Mouse (Mus musculus): ENCODE measurements around the gene Aff3. TPM values are rescaled to one million over a fixed set of nuclear protein-coding genes. Genes with fewer than 3 reads are reported as not detected.
A peak's percentile ranks its signal among the peaks of the same experiment; 100 is the strongest.

The Aff3 gene
- polyA plus RNA-seq, 1 experiment from 2014 or later: 12.7 TPM

DNA sequence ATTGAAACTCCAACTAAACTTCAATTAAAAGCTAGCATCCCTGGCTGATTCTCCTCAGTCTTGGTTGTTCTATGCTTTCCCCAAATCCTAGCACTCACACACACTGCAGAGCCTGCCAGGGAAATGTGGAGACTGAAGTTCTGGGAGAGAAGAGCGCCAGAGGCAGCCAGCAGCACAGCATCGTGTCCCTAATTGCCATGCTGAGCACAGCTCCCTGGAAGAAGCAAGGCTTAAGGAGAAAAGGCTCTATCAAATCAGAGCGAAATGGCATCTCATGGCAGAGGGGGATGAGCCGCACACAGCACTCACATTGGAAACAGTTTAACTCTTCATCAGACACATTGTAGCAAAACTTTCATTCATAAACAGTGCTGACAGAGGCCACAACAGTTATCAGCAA is 254.3 kb downstream of the Aff3 start:
- Histone ChIP-seq H3K9me3 (no peaks in the 10 kb centered on the region), H3K27ac (peak overlapping the region; percentile 81), H3K9ac (replicated peaks) (no peak overlapping the region), H3K4me1 (replicated peaks) (peaks cover 29% of the 10 kb centered on the region), H3K4me2 (replicated peaks) (no peak overlapping the region), H3K36me3 (no peaks in the 10 kb centered on the region), H3K4me3 (replicated peaks) (no peak overlapping the region), H3K27me3 (no peaks in the 10 kb centered on the region)
- ATAC-seq: peak; percentile 84
- 6% methylated on average over 4 of the region's 4 CpGs for WGBS

DNA sequence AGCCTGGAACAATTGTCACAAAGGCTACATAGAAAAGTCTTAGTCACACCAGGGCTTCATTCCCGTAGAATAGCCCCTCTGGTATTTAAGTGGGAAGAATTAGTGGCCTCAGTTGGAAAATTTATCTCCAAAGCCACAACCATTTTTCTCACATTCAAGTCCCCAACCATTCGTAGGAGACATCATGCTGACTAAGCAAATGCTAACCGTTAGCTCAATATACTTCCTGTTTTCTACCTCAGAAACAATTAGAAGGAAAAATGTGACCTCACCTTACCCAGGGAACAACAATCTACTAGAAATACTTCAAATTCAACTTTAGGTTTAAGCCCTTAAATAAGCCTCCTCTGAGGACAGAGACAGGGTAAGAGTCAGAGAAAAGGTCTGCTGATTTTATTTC is 256.5 kb downstream of the Aff3 start:
- no peak for ATAC-seq
- H3K27me3 ChIP-seq: no peaks in the 10 kb centered on the region
- H3K4me2 ChIP-seq (replicated peaks): no peak overlapping the region
- no peak overlapping the region for H3K27ac ChIP-seq
- no peaks in the 10 kb centered on the region for H3K36me3 ChIP-seq
- no peak overlapping the region for H3K9ac ChIP-seq (replicated peaks)
- H3K4me1 ChIP-seq (replicated peaks): peaks cover 29% of the 10 kb centered on the region
- WGBS: 84% methylated on average over 3 of the region's 3 CpGs
- no peaks in the 10 kb centered on the region for H3K9me3 ChIP-seq
- no peak overlapping the region for H3K4me3 ChIP-seq (replicated peaks)

DNA sequence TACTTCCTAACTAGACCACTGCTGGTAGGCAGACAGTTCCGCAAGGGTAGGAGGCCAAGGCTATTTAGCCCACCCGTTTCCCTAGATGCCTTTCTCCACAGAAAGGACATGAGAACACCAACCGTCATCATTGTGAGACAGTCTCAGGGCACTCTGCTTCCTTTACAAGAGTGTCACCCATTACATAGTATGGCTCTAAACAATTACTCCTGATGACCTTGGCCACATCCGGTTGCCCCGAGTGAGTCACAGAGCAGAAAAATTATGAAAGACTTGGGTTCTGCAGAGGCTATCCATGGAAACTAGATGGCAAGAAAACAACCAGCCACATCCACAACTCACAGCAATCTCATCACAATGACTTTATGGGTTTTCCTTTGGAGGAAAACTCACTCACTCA is 261.0 kb downstream of the Aff3 start:
- H3K9ac ChIP-seq (replicated peaks): no peak overlapping the region
- peaks cover 8% of the 10 kb centered on the region for H3K4me1 ChIP-seq (replicated peaks)
- H3K4me3 ChIP-seq (replicated peaks): no peak overlapping the region
- H3K27ac ChIP-seq: no peak overlapping the region
- no peaks in the 10 kb centered on the region for H3K36me3 ChIP-seq
- no peaks in the 10 kb centered on the region for H3K9me3 ChIP-seq
- no peak overlapping the region for H3K4me2 ChIP-seq (replicated peaks)
- H3K27me3 ChIP-seq: no peaks in the 10 kb centered on the region
- WGBS: 93% methylated on average over 5 of the region's 5 CpGs
- ATAC-seq: no peak

DNA sequence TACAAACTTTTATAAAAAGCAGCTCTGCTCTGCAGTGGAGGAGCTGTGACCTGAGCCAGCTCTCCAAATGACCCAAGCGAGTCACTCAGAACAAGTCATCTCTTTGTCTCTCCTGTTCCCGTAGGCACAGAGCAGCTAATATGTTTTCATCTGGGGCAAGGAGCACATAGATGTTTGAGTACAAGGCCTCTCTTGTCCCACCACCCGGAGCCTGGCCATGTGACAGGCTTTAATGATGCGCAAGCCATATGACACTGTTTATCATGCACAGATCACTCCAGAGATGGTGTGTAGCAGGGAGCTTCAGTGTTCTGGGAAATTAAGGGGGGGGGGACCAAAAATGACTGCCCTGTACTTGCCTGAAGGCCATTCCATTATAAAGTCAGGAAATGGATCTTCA is 262.9 kb downstream of the Aff3 start:
- Histone ChIP-seq H3K4me2 (replicated peaks) (no peak overlapping the region), H3K4me3 (replicated peaks) (no peak overlapping the region), H3K27ac (peak overlapping the region; percentile 35; the same call in 1 of the 2 replicates), H3K9me3 (no peaks in the 10 kb centered on the region), H3K9ac (replicated peaks) (no peak overlapping the region), H3K36me3 (no peaks in the 10 kb centered on the region), H3K4me1 (replicated peaks) (peaks cover 23% of the 10 kb centered on the region), H3K27me3 (no peaks in the 10 kb centered on the region)
- ATAC-seq: no peak
- 50% methylated on average over 4 of the region's 4 CpGs for WGBS

DNA sequence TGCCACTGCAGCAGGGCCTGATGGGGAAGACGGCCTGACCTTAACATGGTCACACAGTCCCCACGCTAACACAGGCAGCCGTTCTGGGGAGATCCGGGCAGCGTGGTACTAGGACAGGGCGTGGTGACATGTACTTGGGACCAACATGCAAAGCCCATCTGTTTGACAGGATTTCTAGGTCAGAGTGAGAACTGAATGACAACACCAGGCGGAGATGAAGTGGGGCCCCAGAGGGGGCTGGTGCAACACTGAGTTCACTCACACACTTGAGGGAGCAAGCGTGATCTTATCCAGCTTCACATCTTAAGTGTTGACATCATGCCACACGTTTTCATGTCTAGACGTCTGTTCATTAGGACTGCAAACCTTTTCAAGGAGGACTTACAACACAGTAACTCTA is 265.5 kb downstream of the Aff3 start:
- no peak overlapping the region for H3K4me2 ChIP-seq (replicated peaks)
- WGBS: 94% methylated on average over 10 of the region's 10 CpGs
- H3K4me3 ChIP-seq (replicated peaks): no peak overlapping the region
- H3K27ac ChIP-seq: no peak overlapping the region
- H3K9me3 ChIP-seq: no peaks in the 10 kb centered on the region
- ATAC-seq: no peak
- H3K27me3 ChIP-seq: no peaks in the 10 kb centered on the region
- H3K9ac ChIP-seq (replicated peaks): no peak overlapping the region
- H3K4me1 ChIP-seq (replicated peaks): peaks cover 38% of the 10 kb centered on the region
- H3K36me3 ChIP-seq: no peaks in the 10 kb centered on the region

DNA sequence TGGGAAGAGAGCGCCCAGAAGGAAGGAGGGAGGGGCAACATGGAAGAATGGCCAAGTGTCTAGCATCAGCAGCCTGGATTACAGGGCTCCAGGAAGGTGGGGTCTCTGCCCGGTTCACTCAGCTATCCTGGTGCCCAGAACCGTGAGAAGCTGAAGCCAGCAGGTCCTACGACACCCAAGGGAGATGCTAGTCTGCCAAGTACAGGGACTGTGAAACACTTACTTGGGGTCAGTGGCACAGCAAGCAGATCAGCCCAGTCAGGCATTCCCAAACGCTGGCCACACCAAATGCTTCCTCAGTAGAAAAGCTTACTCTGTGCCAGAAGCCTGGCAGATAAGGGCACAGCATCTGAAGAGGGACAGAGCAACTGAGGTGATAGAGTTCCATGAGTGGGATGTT is 266.2 kb downstream of the Aff3 start:
- no peaks in the 10 kb centered on the region for H3K9me3 ChIP-seq
- 75% methylated on average over 5 of the region's 5 CpGs for WGBS

DNA sequence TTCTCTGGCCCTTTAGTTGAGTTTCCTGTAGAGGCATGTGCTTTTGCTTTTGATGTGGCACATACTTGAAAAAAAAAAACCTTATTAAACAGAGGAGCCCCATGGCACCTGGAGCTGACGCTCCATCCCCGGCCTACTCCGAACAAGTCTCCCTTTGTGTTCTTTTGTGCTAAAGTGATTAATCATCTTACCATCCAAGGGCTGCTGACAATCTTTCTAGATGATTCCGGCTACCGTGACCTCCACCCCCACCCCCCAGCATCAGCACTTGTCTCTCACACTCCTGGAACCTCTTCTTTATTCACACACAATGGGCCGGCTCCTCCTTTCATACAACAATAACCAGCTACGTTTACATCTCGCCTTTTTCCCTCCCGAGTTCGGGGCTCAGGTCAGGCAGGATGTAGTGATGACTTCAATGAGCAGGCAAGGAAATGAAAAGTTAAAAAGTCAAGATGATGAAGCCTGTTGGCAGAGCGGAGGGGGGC is 269.5 kb downstream of the Aff3 start:
- H3K9ac ChIP-seq (replicated peaks): no peak overlapping the region
- no peak overlapping the region for H3K4me2 ChIP-seq (replicated peaks)
- ATAC-seq: no peak
- H3K27ac ChIP-seq: 0 out of 2 replicates have a peak overlapping the region, but pooled peaks have one; percentile 55
- H3K4me3 ChIP-seq (replicated peaks): no peak overlapping the region
- H3K27me3 ChIP-seq: no peaks in the 10 kb centered on the region
- no peaks in the 10 kb centered on the region for H3K36me3 ChIP-seq
- H3K9me3 ChIP-seq: no peaks in the 10 kb centered on the region
- peaks cover 54% of the 10 kb centered on the region for H3K4me1 ChIP-seq (replicated peaks)
- WGBS: 13% methylated on average over 11 of the region's 11 CpGs

More for the DNA sequence above, 266.2 kb downstream of the Aff3 start:
- peaks cover 45% of the 10 kb centered on the region for H3K4me1 ChIP-seq (replicated peaks)
- no peaks in the 10 kb centered on the region for H3K27me3 ChIP-seq
- no peak overlapping the region for H3K9ac ChIP-seq (replicated peaks)
- H3K27ac ChIP-seq: no peak overlapping the region
- no peak overlapping the region for H3K4me2 ChIP-seq (replicated peaks)
- ATAC-seq: no peak
- no peak overlapping the region for H3K4me3 ChIP-seq (replicated peaks)
- H3K36me3 ChIP-seq: no peaks in the 10 kb centered on the region

DNA sequence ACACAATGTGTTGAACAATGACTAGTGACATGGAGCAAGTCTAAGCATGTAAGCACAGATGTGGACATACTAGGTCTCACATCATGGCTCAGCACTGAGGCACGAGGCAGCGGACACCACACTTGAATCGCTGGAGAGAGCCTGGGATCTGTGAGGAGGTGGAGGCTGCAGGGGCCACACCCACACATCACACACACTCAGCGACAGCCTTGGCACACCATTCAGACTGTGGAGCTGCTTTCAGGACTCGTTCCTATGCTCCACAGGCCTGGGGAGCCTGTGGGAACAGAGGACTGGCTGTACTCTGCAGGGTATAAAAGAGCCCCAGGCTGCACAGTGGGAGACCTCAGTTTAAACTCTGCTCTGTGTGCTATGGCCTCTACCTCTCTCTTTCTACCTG is 270.3 kb downstream of the Aff3 start:
- no peak overlapping the region for H3K4me3 ChIP-seq (replicated peaks)
- peak; percentile 38; the same call in 1 of the 2 replicates for ATAC-seq
- H3K27ac ChIP-seq: peak overlapping the region; percentile 55
- no peaks in the 10 kb centered on the region for H3K9me3 ChIP-seq
- no peak overlapping the region for H3K9ac ChIP-seq (replicated peaks)
- H3K36me3 ChIP-seq: no peaks in the 10 kb centered on the region
- H3K4me1 ChIP-seq (replicated peaks): peaks cover 59% of the 10 kb centered on the region
- WGBS: 23% methylated on average over 5 of the region's 5 CpGs
- no peak overlapping the region for H3K4me2 ChIP-seq (replicated peaks)
- no peaks in the 10 kb centered on the region for H3K27me3 ChIP-seq

DNA sequence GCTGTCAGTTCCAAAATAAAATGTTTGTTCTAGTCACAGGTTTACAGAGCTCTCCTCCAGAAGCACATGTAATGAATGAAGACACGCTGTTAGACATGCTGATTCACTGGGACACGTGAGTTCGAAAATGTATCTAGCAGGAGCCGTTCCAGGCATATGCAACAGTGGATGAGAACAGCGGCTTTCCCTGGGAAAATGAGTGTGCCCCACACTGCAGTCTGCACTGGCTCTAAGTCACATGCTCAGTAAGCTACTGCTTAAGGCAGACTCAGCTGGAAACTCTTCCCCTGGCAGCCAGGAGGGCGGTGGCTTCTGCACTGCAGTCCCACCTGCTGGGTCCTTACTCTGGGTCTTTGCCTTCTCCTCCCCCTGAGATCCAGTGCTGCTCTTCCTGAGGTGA is 271.2 kb downstream of the Aff3 start:
- no peaks in the 10 kb centered on the region for H3K36me3 ChIP-seq
- no peak overlapping the region for H3K9ac ChIP-seq (replicated peaks)
- H3K4me2 ChIP-seq (replicated peaks): no peak overlapping the region
- 18% methylated on average over 6 of the region's 6 CpGs for WGBS
- no peaks in the 10 kb centered on the region for H3K27me3 ChIP-seq
- no peak overlapping the region for H3K4me3 ChIP-seq (replicated peaks)
- peaks cover 66% of the 10 kb centered on the region for H3K4me1 ChIP-seq (replicated peaks)
- peak; percentile 34; the same call in 1 of the 2 replicates for ATAC-seq
- peak overlapping the region; percentile 51; the same call in 1 of the 2 replicates for H3K27ac ChIP-seq
- no peaks in the 10 kb centered on the region for H3K9me3 ChIP-seq

DNA sequence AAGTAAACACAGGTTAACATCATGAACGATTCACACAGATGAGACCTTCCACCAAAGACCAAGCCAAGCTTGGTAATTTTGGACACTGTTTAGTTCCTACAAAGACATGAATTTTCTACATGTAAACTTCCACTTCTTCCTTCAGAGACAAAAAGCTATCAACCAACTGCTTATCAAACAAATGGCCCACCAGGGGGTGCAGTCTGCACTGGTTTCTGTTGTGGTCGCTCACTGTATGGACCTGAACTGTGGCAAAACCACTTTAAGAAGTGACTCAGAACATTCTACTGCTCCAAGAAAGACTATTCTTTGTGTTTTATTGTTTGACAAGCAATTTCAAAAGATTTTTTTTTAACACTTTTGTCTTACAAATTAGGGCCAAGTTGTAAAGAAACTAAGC is 271.8 kb downstream of the Aff3 start:
- Histone ChIP-seq H3K4me3 (replicated peaks) (no peak overlapping the region), H3K4me1 (replicated peaks) (peaks cover 65% of the 10 kb centered on the region), H3K27me3 (no peaks in the 10 kb centered on the region), H3K9ac (replicated peaks) (no peak overlapping the region), H3K4me2 (replicated peaks) (no peak overlapping the region), H3K9me3 (no peaks in the 10 kb centered on the region), H3K27ac (no peak overlapping the region), H3K36me3 (no peaks in the 10 kb centered on the region)
- ATAC-seq: no peak
- 55% methylated on average over 2 of the region's 2 CpGs for WGBS

DNA sequence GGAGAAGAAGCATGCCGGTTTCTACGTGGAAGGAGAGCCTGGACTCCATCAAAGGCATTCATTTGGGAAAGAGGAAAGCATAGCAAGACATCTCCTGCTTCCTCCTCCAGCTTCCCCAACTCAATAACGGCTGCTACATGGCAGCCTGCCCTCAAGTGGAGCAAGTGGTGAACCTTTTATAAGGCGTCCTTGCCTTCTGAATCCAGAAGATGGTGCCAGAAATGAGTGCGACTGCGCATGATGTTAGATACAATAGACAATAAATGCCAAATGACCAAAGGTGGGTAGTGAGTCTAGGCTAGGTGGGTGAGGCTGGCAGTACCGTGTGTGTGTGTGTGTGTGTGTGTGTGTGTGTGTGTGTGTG is 273.9 kb downstream of the Aff3 start:
- peak overlapping the region; percentile 73 for H3K27ac ChIP-seq
- WGBS: 73% methylated on average over 7 of the region's 7 CpGs

DNA sequence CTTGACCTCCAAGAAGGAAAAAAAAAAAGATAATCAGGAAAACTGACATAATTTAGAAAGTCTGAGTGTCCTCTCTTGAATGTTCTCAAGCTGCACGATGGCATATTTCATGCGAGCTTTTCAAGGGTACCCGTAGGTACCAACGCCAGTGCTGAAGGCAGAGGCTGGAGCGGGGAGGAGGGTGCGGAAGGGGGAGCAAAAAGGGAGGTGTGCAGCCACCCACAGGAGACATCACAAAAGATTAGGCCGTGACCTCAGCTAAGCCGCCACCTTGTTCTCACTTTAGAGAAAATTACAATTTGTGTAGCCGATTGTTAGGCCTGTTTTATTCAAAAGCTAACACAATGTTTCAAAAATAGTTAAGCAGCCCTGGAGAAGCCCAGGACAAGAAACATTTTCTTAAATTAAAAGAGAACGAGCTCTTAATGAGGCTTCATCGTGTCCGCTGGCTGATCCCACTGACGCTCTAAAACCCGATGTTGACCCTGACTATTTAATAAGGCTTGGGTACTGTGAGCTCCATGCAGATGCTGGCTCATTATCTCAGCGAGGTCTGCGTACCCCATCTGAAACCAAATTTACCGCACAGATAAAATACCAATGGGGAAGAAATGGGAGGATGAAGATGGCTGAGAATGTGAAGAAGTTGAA is 274.4 kb downstream of the Aff3 start:
- H3K4me1 ChIP-seq (replicated peaks): peaks cover 59% of the 10 kb centered on the region
- H3K4me2 ChIP-seq (replicated peaks): no peak overlapping the region
- 0 out of 2 replicates have a peak overlapping the region, but pooled peaks have one; percentile 16 for H3K9ac ChIP-seq (replicated peaks)
- ATAC-seq: no peak
- H3K4me3 ChIP-seq (replicated peaks): no peak overlapping the region
- H3K27ac ChIP-seq: peak overlapping the region; percentile 73
- no peaks in the 10 kb centered on the region for H3K9me3 ChIP-seq
- H3K27me3 ChIP-seq: no peaks in the 10 kb centered on the region
- 38% methylated on average over 17 of the region's 17 CpGs for WGBS
- H3K36me3 ChIP-seq: no peaks in the 10 kb centered on the region

More for the DNA sequence above, 273.9 kb downstream of the Aff3 start:
- H3K27me3 ChIP-seq: no peaks in the 10 kb centered on the region
- no peak overlapping the region for H3K4me2 ChIP-seq (replicated peaks)
- no peak overlapping the region for H3K4me3 ChIP-seq (replicated peaks)
- ATAC-seq: no peak
- no peak overlapping the region for H3K9ac ChIP-seq (replicated peaks)
- H3K36me3 ChIP-seq: no peaks in the 10 kb centered on the region
- no peaks in the 10 kb centered on the region for H3K9me3 ChIP-seq
- H3K4me1 ChIP-seq (replicated peaks): peaks cover 61% of the 10 kb centered on the region

DNA sequence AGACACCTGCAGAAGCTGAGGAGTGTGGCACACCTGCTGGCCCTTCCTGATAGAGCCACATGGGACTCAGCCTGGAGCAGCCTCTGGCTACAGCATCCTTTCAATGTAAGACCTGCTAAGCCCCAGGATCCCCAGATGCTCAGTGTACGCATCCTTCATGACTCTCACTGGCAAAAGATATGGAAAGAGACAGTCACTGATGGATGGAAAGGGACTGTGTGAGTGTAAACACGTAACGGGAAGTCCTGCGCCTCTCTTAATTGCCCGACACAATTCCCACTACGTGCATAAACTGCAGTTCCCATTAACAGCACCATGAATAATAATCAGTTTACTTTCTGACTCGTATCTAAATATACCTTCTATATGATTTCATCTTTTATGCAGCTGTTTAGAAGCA is 275.2 kb downstream of the Aff3 start:
- 53% methylated on average over 7 of the region's 7 CpGs for WGBS
- Histone ChIP-seq H3K9me3 (no peaks in the 10 kb centered on the region), H3K9ac (replicated peaks) (no peak overlapping the region), H3K27ac (peak overlapping the region; percentile 65), H3K4me3 (replicated peaks) (no peak overlapping the region), H3K4me1 (replicated peaks) (peaks cover 59% of the 10 kb centered on the region), H3K27me3 (no peaks in the 10 kb centered on the region), H3K36me3 (no peaks in the 10 kb centered on the region), H3K4me2 (replicated peaks) (no peak overlapping the region)
- peak; percentile 49 for ATAC-seq

Data from midbrain, embryonic 13.5 days (tissue).